Mouse (Mus musculus) lung, adult 18-20 months (tissue): ENCODE data around the gene Spdef.

Experiments used
- DNase-seq, 2 experiments: peaks; one replicate each; pipeline ENCODE4 v3.0.0; 2022; ENCODE audit warnings: mixed read lengths in 2 of 2

Spdef gene

DNA sequence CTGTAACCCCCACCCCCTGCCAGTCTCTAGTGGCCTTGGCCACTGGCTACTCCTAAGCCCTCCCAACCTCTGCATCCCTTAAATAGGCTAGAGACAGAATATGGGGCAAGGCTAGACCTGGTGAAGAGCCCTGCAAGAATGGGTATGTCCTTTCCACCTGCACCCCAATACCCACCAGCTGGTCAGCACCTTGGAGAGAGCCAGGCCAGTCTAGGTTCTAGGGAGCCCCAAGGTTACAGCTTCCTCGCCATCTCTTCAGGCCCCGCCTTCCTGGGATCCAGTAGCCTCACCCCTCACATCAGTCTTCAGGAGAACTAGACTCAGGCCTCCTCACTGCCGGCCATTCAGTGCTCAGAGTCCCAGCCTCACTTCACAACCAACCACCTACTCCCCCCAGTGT lies 4.4 kb downstream of the Spdef start:
- no peak for DNase-seq

DNA sequence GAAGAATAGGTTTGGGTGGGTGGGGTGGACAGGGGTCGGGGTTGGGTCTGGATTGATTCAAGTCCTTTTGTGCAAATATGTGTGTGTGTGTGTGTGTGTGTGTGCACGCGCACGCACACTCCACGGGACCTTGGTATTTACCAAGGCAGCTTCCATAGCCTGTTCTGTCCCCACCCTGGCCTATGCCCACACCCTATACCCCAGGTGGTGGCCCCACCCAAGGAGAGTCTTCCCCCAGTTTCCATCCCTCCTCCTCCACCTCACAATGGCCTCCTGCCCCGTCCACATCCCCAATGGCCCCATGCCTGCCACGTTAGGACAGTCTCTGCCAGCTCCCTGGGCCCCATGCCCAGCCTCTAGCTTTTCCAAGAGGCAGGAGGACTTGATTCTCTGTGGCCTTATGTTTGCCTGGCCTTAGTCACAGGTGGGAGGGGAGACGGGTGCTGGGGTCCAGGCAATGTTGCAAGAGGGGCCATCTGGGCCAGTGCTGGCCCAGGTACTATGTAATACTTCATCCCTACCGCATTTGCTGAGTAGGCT lies 7.6 kb downstream of the Spdef start:
- no peak for DNase-seq

DNA sequence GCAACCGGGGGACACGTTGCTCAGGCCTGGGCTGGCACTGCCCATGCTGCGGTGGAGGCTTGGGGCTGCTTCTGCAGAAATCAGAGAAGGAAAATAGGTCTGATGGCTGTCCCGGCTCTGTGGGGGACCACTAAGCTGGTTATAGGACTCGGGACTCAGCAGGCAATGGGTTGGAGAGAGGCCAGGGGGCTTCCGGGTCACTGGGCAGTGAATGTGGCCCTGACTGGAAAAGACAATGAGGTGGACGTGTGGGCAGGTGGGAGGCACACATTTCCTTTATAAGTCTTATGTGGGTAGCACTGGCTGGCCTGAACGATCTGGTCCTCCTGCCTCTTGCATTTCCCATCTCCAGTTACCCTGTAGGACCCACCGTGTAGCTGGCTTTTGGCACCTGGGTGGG lies 8.4 kb downstream of the Spdef start:
- DNase-seq: no peak

DNA sequence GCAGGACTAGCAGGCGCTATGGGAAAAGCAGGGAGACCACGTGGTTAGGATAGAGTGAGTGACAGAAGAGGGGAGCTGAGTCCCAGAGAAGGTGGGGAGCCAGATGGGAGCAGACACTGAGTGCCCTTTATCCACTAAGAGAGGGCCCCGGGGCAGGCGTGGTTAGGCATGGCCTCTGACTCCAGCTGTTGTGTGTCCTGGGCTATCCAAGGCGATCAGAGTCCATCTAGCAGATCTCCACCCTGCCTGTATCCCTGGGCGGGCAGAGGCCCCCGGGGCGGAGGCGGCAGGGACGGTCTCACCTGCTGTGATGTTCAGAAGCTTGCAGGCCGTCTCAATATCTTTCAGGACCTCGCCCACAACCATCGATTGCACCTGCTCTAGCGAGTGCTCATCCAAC lies 9.1 kb downstream of the Spdef start:
- DNase-seq: no peak

DNA sequence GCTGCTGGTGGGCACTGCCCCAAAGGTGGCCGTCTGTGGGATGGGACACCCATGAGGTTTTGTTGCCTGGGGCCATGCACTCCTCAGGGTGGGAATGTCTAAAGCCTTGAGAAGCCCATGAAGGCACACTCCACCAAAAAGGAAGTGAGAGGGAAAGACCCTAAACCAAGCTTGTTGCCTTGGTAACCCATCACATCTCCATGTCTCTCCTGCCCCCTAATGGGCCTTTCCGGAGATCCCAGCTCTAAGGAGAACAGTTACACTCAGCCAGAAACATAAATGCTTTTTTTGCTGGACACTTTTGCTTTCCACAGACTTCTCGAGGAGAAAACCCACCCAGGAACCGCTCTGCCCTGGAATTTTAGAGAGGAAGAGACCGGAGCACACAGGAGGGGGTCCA lies 10.5 kb downstream of the Spdef start:
- DNase-seq: no peak

DNA sequence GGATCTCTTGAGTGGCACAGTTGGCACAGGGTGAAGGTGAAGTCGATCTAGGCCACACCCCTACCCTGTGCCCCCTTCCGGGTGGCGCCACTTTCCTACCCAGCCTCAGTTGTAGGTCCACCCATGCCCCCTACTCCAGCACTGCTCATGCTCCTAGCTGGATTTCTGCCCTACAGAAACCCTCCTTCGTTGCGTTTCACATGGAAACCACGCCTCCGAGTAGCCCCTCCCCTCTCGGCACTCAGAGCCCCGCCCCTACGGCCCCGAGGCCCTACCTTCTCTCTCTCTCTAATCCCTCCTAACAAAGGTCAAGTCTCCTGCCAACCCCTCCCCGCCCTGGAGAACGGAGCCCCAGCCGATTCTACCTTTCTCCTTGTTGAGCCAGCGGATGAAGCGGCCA lies 12.0 kb downstream of the Spdef start:
- DNase-seq: peak; percentile 53 to 68

DNA sequence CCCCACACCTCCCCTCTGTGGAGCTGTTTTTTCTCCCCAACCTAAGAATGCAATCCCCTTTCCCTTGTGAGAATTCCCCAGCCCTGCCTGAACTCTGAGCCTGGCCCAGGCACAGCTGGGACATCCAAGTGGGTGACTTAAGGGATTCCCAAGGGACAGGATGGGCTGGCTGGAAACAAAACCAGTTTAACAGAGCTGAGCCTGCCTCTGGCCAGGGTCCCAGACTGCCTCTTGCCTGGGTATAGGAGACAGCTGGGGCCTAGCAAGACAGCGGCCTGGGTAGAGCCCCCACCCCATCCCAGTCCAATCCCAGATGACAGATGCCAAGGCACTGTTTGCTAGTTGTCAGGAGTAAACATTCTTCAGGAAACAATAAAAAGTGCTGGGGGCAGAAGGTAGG lies 15.9 kb downstream of the Spdef start:
- DNase-seq: no peak

DNA sequence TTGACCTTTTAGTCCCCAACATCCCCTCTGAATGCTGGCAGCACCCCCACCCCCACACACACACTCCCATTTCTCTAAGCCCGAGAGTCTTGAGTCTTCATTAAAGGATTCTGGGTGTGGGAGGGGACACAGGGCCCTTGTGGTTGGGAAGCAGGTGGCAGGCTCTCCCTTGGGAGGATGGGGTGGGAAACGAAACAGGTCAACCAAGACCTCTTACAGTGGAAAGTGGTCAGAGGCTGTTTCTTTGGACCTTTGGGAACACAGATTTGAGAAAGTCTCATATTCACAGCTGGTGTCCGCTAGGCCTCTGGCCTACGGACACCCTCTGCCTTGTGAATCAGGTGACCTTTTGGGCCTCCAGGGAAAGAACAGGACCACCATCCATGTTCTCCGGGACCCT lies 19.1 kb downstream of the Spdef start:
- DNase-seq: no peak

DNA sequence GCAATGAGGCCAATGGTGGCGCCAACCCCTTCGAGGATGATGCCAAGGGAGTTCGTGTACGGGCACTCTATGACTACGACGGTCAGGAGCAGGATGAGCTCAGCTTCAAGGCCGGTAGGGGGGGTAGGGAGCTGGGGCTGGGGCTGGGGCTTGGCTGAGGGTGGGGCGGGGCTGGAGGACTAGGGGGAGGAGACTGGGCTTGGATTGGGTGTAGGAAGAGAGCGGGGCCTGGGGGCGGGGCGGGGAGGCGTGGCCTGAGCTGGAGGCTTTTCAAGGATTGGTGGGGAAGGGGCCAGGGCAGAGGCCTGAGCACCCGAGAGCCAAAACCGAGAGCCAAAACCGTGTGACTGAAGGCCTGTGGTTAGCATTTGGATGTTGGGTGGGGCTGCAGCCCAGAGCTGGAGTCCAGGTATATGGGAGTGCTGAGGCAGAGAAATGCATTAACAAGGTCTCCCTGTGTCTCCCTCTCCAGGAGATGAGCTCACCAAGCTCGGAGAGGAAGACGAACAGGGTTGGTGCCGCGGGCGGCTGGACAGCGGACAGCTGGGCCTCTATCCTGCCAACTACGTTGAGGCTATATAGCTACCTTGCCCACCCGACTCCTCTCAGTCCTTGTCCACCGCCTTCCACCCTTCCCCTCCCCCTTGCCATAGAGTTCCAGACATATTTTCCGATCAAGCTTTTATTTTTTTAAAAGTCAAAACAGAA lies 20.6 kb downstream of the Spdef start:
- DNase-seq: peak; percentile 26 to 71

DNA sequence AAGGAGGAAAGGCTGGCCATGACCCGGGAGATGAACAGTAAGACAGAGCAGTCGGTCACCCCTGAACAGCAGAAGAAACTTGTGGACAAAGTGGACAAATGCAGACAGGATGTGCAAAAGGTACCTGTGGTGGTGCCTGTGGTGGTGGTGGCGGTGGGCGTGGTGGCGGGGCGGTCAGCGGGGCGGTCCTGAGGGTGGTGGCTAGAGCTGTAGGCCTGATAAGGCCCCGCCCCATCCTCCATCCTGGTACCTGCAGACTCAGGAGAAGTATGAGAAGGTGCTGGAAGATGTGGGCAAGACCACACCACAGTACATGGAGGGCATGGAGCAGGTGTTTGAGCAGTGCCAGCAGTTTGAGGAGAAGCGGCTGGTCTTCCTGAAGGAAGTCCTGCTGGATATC lies 23.1 kb downstream of the Spdef start:
- no peak for DNase-seq

DNA sequence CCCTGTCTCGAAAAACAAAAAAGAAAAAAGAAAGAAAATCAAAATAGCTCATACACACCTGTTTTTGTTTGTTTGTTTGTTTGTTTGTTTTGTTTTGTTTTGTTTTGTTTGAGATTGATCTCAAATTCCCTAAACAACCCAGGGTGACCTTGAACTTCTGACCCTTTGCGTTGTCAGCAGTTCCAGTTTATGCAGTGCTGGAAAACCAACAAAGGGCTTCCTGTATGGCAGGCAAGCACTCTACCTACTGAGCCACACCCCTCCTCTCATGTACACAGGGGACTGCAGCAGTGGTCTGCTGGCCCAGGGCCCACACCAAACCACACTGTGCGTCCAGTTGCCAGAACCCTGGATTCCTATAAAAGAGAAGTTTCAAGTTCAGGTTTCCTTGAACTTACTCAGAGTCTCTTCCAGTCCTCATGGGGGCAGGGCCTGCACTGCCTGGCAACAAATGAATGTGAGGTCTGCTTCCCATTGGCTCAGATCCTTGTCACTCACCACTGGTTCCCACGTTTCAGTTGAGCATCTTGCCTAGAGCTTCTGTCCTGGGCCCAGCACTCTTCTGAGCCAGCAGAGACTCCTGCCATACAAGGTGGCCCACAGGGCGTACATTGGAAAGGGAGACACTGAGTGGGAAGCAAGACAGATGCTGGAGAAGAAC lies 24.7 kb downstream of the Spdef start:
- no peak for DNase-seq

DNA sequence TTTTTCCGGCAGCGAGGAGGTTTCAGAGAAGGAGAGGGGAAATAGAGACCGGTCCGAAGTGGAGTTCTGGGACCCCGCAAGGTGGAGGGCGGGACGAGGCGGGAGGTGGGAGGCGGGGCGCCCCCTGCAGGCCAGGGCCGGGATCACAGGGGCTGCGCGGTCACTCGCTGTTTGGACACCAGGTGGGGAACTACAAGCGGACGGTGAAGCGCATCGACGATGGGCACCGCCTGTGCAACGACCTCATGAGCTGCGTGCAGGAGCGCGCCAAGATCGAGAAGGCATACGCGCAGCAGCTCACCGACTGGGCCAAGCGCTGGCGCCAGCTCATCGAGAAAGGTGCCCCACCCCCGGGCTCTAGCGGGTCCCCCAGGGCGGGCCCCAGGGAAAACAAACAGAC lies 26.2 kb downstream of the Spdef start:
- peak; percentile 48 to 50 for DNase-seq

DNA sequence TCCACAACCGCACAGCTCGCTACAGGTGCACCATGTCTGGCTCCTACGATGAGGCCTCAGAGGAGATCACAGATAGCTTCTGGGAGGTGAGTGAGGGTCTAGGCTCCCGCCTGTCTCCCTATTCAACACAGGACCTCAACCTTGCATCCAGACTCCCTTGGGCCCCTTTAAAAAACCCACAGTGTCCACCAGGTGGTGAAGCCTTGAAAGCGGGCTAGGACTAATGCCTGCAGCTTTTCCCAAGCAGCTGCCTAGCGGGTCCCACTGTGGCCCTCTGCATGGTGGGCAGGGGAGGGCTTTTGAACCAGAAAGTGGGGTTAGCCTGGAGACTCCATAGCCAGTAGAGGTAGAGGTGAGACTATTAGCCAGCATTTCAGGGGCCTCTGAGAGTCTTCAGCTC lies 26.9 kb downstream of the Spdef start:
- DNase-seq: no peak

DNA sequence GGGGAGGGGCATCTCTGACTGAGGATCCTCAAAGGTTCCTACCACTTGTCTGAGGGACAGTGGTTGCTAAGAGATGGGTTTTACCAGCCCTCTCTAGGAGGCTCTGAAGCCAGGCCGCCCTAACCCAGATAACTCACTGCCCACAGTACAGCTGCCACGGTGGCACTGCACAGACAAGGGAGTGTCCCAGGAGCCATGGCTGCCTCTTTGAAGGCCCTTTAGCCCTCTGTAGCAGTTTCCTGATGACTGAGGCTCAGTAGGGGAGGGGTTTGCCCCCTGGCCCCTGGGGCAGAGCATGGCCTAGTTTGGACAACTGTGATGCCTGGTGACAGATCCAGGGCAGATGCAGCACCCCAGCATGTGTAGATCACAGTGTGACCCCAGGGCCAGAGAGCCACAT lies 27.9 kb downstream of the Spdef start:
- DNase-seq: no peak

DNA sequence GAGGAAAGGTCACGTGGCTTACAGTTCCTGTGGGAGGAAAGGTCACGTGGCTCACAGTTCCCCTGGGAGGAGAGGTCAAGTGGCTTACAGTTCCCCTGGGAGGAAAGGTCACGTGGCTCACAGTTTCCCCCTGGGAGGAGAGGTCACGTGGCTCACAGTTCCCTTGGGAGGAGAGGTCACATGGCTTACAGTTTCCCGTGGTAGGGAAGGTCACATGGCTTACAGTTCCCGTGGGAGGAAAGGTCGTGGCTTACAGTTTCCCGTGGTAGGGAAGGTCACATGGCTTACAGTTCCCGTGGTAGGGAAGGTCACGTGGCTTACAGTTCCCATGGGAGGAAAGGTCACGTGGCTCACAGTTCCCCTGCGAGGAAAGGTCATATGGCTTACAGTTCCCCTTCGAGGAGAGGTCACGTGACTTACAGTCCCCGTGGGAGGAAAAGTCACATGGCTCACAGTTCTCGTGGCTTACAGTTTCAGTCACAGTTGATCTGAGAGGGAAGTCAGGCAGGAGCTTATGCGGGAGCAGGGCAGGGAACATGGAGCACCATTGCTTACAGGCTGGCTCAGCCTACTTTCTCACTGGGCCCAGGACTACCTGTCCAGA lies 29.0 kb downstream of the Spdef start:
- DNase-seq: no peak

DNA sequence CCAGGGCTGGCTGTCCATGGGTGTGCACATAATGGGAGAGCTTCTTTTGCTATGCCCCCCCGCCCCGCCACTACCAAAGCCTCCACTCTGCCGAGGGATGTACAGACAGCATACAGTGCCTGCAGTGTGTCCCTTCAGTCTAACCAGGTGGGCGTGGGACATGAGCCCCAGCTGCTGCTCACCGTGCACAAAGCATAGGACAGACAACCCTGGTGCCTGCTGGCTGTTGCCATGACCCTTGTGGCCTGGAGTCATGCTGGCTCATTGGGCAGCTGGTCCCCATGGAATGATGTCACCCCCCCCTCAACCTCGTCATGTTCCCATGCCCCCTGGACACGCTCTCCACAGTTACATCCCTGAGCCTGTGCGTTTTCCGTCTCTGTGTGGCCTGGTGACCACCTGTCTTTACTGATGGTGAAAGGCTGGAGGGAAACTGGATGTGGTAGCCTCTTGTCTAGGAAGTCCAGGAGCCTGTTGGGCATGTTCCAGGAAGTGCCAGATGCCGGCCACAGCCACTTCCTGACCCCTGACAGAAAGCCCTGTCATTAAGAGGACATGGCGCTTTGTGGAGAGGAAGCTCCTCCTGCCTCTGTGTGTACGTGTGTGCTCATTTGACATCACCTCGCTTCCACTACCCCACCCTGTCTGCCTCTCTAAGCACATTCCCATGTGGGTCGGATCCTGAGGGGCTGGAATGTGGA lies 37.6 kb downstream of the Spdef start:
- DNase-seq: no peak

DNA sequence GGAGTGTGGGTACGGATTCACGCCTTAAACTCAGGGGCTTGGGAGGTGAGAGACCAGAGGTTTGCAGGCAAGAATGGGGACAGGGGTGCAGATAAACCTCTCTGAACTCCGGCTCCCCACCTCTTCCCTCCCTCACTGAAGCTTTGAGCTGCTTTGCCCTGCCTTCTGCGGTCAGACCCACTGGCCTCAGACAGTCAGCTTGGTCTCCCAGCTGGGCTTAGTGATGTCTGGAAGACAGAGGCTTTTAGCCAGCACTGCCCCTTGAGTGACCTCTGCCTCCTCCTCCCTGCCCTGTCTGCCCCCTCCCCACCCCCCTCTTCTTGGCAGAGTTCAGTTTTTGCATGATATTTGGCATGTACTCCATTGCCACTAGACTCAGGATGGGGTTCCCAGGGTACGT lies 42.4 kb downstream of the Spdef start:
- no peak for DNase-seq

DNA sequence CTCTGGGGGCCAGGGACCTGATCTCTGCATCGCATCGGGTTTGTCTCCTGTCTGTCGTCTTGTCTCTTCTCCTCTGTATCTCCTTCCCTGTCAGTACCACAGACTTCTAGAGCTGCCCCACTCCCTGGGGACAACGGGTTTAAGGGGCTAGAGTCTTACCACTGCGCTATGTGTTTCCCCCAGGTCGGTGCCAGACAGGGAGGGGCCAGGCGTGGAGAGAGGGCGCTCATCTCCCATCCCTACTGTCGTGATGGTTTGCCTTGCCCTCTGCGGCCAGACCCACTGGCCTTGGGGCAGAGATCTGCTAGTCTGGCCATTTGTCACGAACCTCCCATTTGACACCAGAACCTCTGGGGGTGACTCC lies 43.2 kb downstream of the Spdef start:
- DNase-seq: no peak

DNA sequence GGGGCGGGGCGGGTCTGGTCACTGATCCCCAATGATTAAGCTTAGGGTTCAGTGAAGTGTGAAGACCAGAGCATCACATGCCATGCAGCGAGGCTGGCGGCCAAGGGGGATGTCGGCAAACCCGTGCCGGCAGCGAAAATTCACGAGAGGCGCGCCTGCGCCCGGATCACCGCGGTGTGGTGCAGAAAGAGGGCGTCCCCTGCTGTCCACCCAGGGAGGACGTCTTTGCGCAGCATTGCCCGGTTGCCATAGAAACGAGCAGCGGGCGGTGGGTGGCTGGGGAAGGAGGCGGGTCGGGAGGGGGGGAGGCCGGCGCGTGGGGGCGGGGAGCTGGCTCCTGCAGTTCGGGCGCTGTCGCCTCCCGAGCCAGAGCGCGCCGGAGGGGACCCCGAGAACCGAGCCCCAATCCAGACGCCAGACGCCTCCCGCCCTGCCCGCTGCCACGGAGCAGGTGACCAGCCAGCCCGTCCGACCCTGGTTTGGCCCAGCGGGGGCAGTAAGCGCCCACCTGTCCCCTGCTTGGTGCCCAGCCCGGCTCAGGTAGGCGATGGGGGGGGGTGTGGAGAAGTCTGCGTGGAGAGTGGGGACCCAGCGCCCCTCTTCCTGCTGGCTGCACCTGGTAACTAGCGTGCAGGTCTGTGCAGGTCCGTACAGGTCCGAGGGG lies 43.7 kb downstream of the Spdef start:
- DNase-seq: peak in 1 of 2 experiments; percentile 24

DNA sequence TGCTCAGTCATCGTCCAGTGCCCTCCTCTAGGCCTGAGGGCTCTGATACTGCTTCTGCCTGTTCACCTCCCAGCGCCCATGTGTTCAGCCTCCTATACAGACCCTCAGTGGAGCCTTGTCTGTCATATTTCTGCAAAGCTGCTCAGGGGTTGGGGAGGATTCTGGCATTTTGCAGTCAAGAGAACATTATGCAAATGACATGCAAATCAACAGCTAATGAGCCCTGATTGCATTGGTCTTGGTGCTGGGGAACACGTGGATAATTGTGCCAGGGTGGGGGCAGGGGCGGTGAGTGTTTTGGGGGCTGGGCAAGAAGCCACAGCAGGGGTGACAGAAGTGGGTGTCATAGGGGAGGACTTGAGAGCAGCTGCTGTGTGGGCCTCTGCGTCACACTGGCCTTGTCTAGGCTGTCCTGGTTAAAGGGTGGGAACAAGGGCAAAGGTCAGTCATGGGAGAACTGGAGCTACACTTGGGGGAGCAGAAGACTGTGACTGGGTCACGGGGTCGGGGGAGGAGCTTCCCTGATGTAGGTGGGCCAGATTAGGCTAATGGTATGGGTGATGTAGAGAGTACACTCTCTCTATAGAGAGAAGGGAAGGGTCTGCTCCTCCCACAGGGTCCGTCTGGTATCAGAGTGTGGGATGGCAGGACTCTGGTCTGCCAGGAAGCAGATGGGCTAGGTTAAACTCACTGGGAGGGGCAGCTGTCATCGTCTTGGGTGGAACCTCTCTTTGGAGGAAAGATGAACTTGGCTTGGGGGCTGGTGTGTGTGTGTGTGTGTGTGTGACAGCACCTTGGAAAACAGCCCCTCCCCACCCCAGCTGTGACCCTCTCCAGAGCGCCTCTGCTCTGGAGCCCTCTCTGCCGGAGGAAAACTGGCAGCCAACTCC lies 49.6 kb downstream of the Spdef start:
- no peak for DNase-seq

DNA sequence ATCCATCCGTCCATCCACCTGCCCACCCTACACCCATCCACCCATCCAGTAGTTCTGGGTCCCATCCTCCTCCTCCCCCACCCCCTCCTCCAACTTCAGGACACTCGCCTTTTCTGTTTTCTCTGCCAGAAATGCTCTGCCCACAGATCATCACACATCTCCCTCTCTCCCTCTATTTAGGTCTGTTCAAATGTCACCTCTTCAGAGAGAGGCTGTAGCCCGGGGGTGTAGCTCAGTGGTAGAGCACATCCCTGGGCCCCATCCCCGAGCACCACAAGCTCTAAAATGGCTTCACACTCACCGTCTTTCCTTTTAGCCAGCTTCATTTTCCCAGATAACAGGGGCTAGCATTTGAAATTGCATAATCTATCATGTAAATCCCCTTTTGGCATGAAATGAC lies 51.0 kb downstream of the Spdef start:
- no peak for DNase-seq

DNA sequence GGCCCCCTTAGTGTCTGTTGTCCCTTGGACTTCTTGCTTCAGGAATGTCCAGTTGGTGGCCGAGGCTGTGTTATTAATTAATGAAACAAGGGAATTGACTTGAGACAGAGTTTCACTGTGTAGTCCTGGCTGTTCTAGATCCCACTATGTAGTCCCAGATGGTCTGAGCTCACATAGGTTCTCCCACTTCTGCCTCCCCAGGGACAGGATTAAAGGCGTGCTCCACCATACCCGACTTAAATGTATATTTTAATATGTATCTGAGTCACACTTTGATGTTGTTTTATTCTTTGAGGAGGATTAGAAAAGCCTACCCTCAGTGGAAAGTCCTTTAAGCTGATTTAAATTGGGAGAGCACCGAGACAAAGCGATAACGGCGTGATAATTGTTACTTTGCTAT lies 52.5 kb downstream of the Spdef start:
- DNase-seq: no peak
